Mouse (Mus musculus) brown adipose tissue, adult 24 weeks (tissue): ENCODE results near the gene Nppb. TPM values are rescaled to one million over a fixed set of nuclear protein-coding genes. Genes with fewer than 3 reads are reported as not detected.

Experiments used
- H3K27ac ChIP-seq: fragments of 200-500 bp; replicated peaks from 2 replicates; pipeline ENCODE4 v1.5.1; 2012; ENCODE audit warnings: low read depth, mild to moderate bottlenecking, low read length
- H3K4me1 ChIP-seq: fragments of 200-500 bp; 2 replicates; pipeline ENCODE4 v1.6.1; 2012; ENCODE audit warnings: low read length, mixed read lengths; ENCODE audit not compliant: control insufficient read depth, insufficient read depth, insufficient read length
- H3K4me3 ChIP-seq: fragments of 200-500 bp; 2 replicates; pipeline ENCODE4 v1.5.1; 2012; ENCODE audit warnings: low read depth, mild to moderate bottlenecking, low read length, moderate library complexity; ENCODE audit not compliant: insufficient read depth
- polyA plus RNA-seq: library from polyadenylated mRNA; stranded (reverse); fragments of >200 nt; gene quantifications from 2 replicates; pipeline ENCODE4 v1.2.4, GENCODE M21; 2012; ENCODE audit not compliant: missing spikeins, insufficient read depth, insufficient read length

Gene Nppb
- polyA plus RNA-seq, 1 experiment: not detected

GRCm38 (mm10) chr4:148004361-148004760 is 18.8 kb downstream of the Nppb start:
- Histone ChIP-seq H3K4me3 (no peak overlapping the region), H3K4me1 (no peaks in the 10 kb centered on the region), H3K27ac (no peak overlapping the region)

GRCm38 (mm10) chr4:148008412-148008811 is 22.8 kb downstream of the Nppb start:
- H3K4me1 ChIP-seq: no peaks in the 10 kb centered on the region
- no peak overlapping the region for H3K27ac ChIP-seq
- no peak overlapping the region for H3K4me3 ChIP-seq

GRCm38 (mm10) chr4:148009641-148010040 is 24.1 kb downstream of the Nppb start:
- H3K4me1 ChIP-seq: no peaks in the 10 kb centered on the region
- H3K27ac ChIP-seq: no peak overlapping the region
- no peak overlapping the region for H3K4me3 ChIP-seq

GRCm38 (mm10) chr4:148011332-148011731 is 25.7 kb downstream of the Nppb start:
- no peaks in the 10 kb centered on the region for H3K4me1 ChIP-seq
- no peak overlapping the region for H3K27ac ChIP-seq
- no peak overlapping the region for H3K4me3 ChIP-seq

GRCm38 (mm10) chr4:148012216-148012615 is 26.6 kb downstream of the Nppb start:
- H3K27ac ChIP-seq: no peak overlapping the region
- H3K4me3 ChIP-seq: no peak overlapping the region
- H3K4me1 ChIP-seq: no peaks in the 10 kb centered on the region

- Histone ChIP-seq H3K27ac (no peak overlapping the region), H3K4me1 (no peaks in the 10 kb centered on the region), H3K4me3 (no peak overlapping the region)
Observed at GRCm38 (mm10) chr4:148015418-148015817, 29.8 kb downstream of the Nppb start.

- Histone ChIP-seq H3K4me3 (no peak overlapping the region), H3K27ac (no peak overlapping the region), H3K4me1 (no peaks in the 10 kb centered on the region)
Observed at GRCm38 (mm10) chr4:148016981-148017380, 31.4 kb downstream of the Nppb start.

- H3K27ac ChIP-seq: no peak overlapping the region
- no peaks in the 10 kb centered on the region for H3K4me1 ChIP-seq
- no peak overlapping the region for H3K4me3 ChIP-seq
Observed at GRCm38 (mm10) chr4:148018410-148018809, 32.8 kb downstream of the Nppb start.

GRCm38 (mm10) chr4:148024003-148024402 is 38.4 kb downstream of the Nppb start:
- no peak overlapping the region for H3K4me3 ChIP-seq
- H3K27ac ChIP-seq: no peak overlapping the region
- H3K4me1 ChIP-seq: no peaks in the 10 kb centered on the region

- H3K27ac ChIP-seq: no peak overlapping the region
- no peaks in the 10 kb centered on the region for H3K4me1 ChIP-seq
- H3K4me3 ChIP-seq: no peak overlapping the region
Observed at GRCm38 (mm10) chr4:148029297-148029696, 43.7 kb downstream of the Nppb start.

- H3K4me1 ChIP-seq: no peaks in the 10 kb centered on the region
- no peak overlapping the region for H3K4me3 ChIP-seq
- no peak overlapping the region for H3K27ac ChIP-seq
Observed at GRCm38 (mm10) chr4:148030506-148030905, 44.9 kb downstream of the Nppb start.

GRCm38 (mm10) chr4:148033858-148034410 is 48.3 kb downstream of the Nppb start:
- Histone ChIP-seq H3K27ac (no peak overlapping the region), H3K4me1 (0 out of 2 replicates have a peak, but pooled peaks cover 3% of the 10 kb centered on the region)

GRCm38 (mm10) chr4:148035440-148035839 is 49.9 kb downstream of the Nppb start:
- Histone ChIP-seq H3K4me3 (no peak overlapping the region), H3K4me1 (peaks cover 12% of the 10 kb centered on the region), H3K27ac (no peak overlapping the region)

More at GRCm38 (mm10) chr4:148033858-148034410, 48.3 kb downstream of the Nppb start:
- no peak overlapping the region for H3K4me3 ChIP-seq

Other genes starting within 250 kb of the Nppb start
- 5.8 and 6.8 TPM in 2 replicates for gene Zfp984, start 176.0 kb upstream of the Nppb start, polyA plus RNA-seq
- gene Zfp933, start 137.4 kb upstream of the Nppb start, polyA plus RNA-seq: 3.2 and 5.6 TPM in 2 replicates
- 4.0 and 10.3 TPM in 2 replicates for gene Miip, start 117.0 kb upstream of the Nppb start, polyA plus RNA-seq
- 3.3 and 5.8 TPM in 2 replicates for gene Fv1, start 116.8 kb upstream of the Nppb start, polyA plus RNA-seq
- 156 and 170 TPM in 2 replicates for gene Mfn2, start 81.1 kb upstream of the Nppb start, polyA plus RNA-seq
- gene Plod1, start 49.0 kb upstream of the Nppb start, polyA plus RNA-seq: 24.8 and 28.6 TPM in 2 replicates
- gene 2510039O18Rik, start 44.9 kb upstream of the Nppb start, polyA plus RNA-seq: 18.7 and 19.7 TPM in 2 replicates
- gene Nppa, start 14.9 kb downstream of the Nppb start, polyA plus RNA-seq: not detected in 2 replicates
- gene Clcn6, start 53.0 kb downstream of the Nppb start, polyA plus RNA-seq: 5.0 and 5.7 TPM in 2 replicates
- gene Mthfr, start 53.3 kb downstream of the Nppb start, polyA plus RNA-seq: 5.7 and 6.9 TPM in 2 replicates
- 8.1 and 8.2 TPM in 2 replicates for gene Agtrap, start 102.2 kb downstream of the Nppb start, polyA plus RNA-seq
- gene Mad2l2, start 144.6 kb downstream of the Nppb start, polyA plus RNA-seq: 21.6 and 26.2 TPM in 2 replicates
- gene Draxin, start 144.9 kb downstream of the Nppb start, polyA plus RNA-seq: not detected in 2 replicates
- 37.2 and 41.9 TPM in 2 replicates for gene Fbxo6, start 166.4 kb downstream of the Nppb start, polyA plus RNA-seq
- gene Fbxo44, start 174.7 kb downstream of the Nppb start, polyA plus RNA-seq: 9.1 and 21.6 TPM in 2 replicates
- gene Fbxo2, start 174.8 kb downstream of the Nppb start, polyA plus RNA-seq: not detected in 2 replicates